Mouse (Mus musculus): ENCODE measurements around the gene Usp15.

DNA sequence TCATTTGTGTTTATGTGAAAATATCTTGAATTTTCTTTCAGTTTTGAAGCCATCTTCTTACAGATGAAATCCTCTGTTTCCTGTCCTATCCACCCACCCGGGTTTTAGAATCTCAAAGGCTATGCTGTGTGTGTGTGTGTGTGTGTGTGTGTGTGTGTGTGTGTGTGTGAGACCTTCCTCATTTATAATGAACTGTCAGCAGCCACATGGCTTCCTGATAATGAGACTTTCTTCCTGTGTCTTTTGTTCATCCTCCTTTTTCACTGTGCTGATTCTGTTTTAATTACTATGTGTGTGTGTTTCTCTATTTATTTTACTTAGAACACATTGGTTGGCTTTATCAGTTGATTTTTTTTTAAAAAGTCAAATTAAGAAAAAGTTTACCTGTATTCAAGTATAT, 95.5 kb downstream of the Usp15 start:
- TF ChIP-seq CTCF (IDR thresholded peaks at IDR 0.05; ENCODE audit: low read depth, low read length) (no peak), POLR2A (IDR thresholded peaks at IDR 0.05; ENCODE audit: extremely low read depth, insufficient read depth, low read length) (no peak)

Data from liver, adult 2 months (tissue).